Mouse (Mus musculus) cerebellum, adult 2 months (tissue): ENCODE results near the gene Traf6.

Source experiments
- CTCF ChIP-seq: fragments of 200-500 bp; IDR thresholded peaks from 2 replicates; pipeline ENCODE4 v1.5.1; 2011; ENCODE audit warnings: low read depth, mild to moderate bottlenecking, control low read depth, low read length, moderate library complexity, borderline replicate concordance; ENCODE audit not compliant: insufficient read depth
- POLR2A ChIP-seq: fragments of 200-500 bp; IDR thresholded peaks from 2 replicates; pipeline ENCODE4 v1.6.1; 2011; ENCODE audit warnings: low read length, control low read depth, borderline replicate concordance; ENCODE audit not compliant: insufficient read depth

DNA sequence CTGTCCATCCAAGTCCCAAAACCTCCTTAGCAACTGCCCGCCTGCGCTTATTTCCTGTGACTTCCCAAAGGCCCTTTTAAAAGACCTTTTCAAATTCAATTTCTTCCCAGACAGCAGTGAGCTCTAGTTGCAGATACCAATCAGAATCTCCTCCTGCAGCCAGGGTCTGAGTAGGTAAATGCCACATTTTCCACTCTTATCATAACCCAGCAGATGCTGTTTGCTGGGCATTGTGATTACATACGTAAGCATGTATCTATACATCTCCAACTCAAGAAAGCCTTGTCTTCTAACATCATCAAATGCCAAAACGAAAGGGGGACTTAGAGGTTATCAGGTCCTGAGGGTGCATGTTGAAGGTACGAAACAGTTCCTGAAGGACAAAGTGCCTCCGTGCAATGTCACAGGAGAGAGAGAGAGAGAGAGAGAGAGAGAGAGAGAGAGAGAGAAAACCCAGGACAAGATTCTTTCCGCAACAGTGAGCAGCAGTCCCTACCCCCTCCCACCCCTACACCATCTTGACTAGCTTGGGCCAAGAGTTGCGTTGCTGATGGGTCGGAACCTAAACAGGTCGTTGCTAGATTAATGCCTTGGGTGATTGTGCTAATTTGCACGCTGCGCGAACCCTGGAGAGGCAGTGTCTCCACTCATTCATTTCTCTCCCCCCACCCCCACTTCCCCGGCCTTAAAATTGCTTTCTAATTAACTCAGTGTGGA is 25.9 kb upstream of the Traf6 start:
- no peak for TF ChIP-seq CTCF
- no peak for TF ChIP-seq POLR2A
